Mouse (Mus musculus): Measurements from ENCODE around the gene 3425401B19Rik. TPM values are rescaled to one million over a fixed set of nuclear protein-coding genes. Genes with fewer than 3 reads are reported as not detected.

The 3425401B19Rik gene
- total and polyA plus RNA-seq, 3 experiments = 0.04 to 0.67 (median 0.05) TPM

GRCm38 (mm10) chr14:32624245-32624644 lies 60.8 kb downstream of the 3425401B19Rik start:
- H3K4me3 ChIP-seq (replicated peaks in 1 of 3; ENCODE audit: low read depth in 2 of 3, low read length in 2 of 3, poor library complexity in 1 of 3) = no peak overlapping the region
- no peak for DNase-seq (ENCODE audit: extremely low read depth)
- peaks cover 0 to 14% of the 10 kb centered on the region in 2 experiments; a peak in 2 of 4 replicates for H3K4me1 ChIP-seq (ENCODE audit: control insufficient read depth in 1 of 2, insufficient read depth in 2 of 2)
- dilution Hi-C loops (cut with MboI; ENCODE audit: extremely low pct_ligation_motif_present, extremely low pct_unique_long_range_greater_than_20kb, low sequenced_read_pairs) (no loop called here), in situ Hi-C loops (cut with MboI; ENCODE audit: low pct_ligation_motif_present, low pct_unique_long_range_greater_than_20kb, low sequenced_read_pairs) (loop anchor here (25.0 kb wide), 2 partner anchors 188 to 313 kb away; no protein-coding TSS in a partner anchor)
- no peak for TF ChIP-seq NELFE (IDR thresholded peaks at IDR 0.05; ENCODE audit: low read depth, low read length)
- TF ChIP-seq SMC3 (IDR thresholded peaks at IDR 0.05; ENCODE audit: low read depth, low read length) = no peak
- no peak for TF ChIP-seq EP300 (IDR thresholded peaks at IDR 0.05; ENCODE audit: low read length)
- TF ChIP-seq MAX (IDR thresholded peaks at IDR 0.05; ENCODE audit: low read length) = no peak
- no peak for TF ChIP-seq E2F4 (IDR thresholded peaks at IDR 0.05; ENCODE audit: insufficient replicate concordance, low read depth, low read length)
- TF ChIP-seq UBTF (IDR thresholded peaks at IDR 0.05; ENCODE audit: low read depth, low read length) = no peak
- no peak for TF ChIP-seq KAT2A (IDR thresholded peaks at IDR 0.05; ENCODE audit: insufficient replicate concordance, low read length)
- no peak for TF ChIP-seq CHD2 (IDR thresholded peaks at IDR 0.05; ENCODE audit: low read length)
- no peak for TF ChIP-seq CTCF (conservative IDR thresholded peaks at IDR 0.05 in 1 of 2, IDR thresholded peaks at IDR 0.05 in 1 of 2; ENCODE audit: low read depth in 2 of 2, low read length in 2 of 2)
- no peak for TF ChIP-seq IRF4 (IDR thresholded peaks at IDR 0.05; ENCODE audit: low read depth, low read length)
- no peak for TF ChIP-seq NRF1 (IDR thresholded peaks at IDR 0.05; ENCODE audit: low read depth, low read length)
- TF ChIP-seq ETS1 (conservative IDR thresholded peaks at IDR 0.05; ENCODE audit: low read depth, low read length) = no peak
- TF ChIP-seq MAZ (IDR thresholded peaks at IDR 0.05; ENCODE audit: low read depth, low read length) = no peak
- H3K27ac ChIP-seq (ENCODE audit: insufficient read depth, low read depth) = no peak overlapping the region
- H3K9ac ChIP-seq (ENCODE audit: insufficient read depth, low read depth) = no peak overlapping the region
- no peaks in the 10 kb centered on the region for H3K9me3 ChIP-seq (replicated peaks; ENCODE audit: low read length)
- no peaks in the 10 kb centered on the region for H3K79me2 ChIP-seq (replicated peaks; ENCODE audit: control insufficient read depth, extremely low read depth, insufficient read depth, poor library complexity, severe bottlenecking)
- no peaks in the 10 kb centered on the region for H3K36me3 ChIP-seq (replicated peaks in 1 of 2; ENCODE audit: control insufficient read depth in 1 of 2, insufficient read depth in 1 of 2, low read length in 1 of 2)
- H3K27me3 ChIP-seq (replicated peaks) = no peaks in the 10 kb centered on the region
- no peak overlapping the region for H3K4me2 ChIP-seq (ENCODE audit: insufficient read depth, low read depth, poor library complexity, severe bottlenecking)

- H3K36me3 ChIP-seq (replicated peaks in 1 of 2; ENCODE audit: control insufficient read depth in 1 of 2, insufficient read depth in 1 of 2, low read length in 1 of 2) = no peaks in the 10 kb centered on the region
- no peak overlapping the region for H3K4me2 ChIP-seq (ENCODE audit: insufficient read depth, low read depth, poor library complexity, severe bottlenecking)
- in situ Hi-C loops (cut with MboI; ENCODE audit: low pct_ligation_motif_present, low pct_unique_long_range_greater_than_20kb, low sequenced_read_pairs) = loop anchor here (25.0 kb wide), 2 partner anchors 195 to 320 kb away; no protein-coding TSS in a partner anchor
- no peak overlapping the region for H3K4me3 ChIP-seq (replicated peaks in 1 of 3; ENCODE audit: low read depth in 2 of 3, low read length in 2 of 3, poor library complexity in 1 of 3)
- dilution Hi-C loops (cut with MboI; ENCODE audit: extremely low pct_ligation_motif_present, extremely low pct_unique_long_range_greater_than_20kb, low sequenced_read_pairs) = no loop called here
- no peaks in the 10 kb centered on the region for H3K4me1 ChIP-seq (ENCODE audit: control insufficient read depth in 1 of 2, insufficient read depth in 2 of 2)
- no peaks in the 10 kb centered on the region for H3K9me3 ChIP-seq (replicated peaks; ENCODE audit: low read length)
- no peak overlapping the region for H3K9ac ChIP-seq (ENCODE audit: insufficient read depth, low read depth)
- no peak for DNase-seq (ENCODE audit: extremely low read depth)
- TF ChIP-seq NRF1 (IDR thresholded peaks at IDR 0.05; ENCODE audit: low read depth, low read length) (no peak), CHD2 (IDR thresholded peaks at IDR 0.05; ENCODE audit: low read length) (peak; percentile 79; the same call in 1 of the 2 replicates), MAZ (IDR thresholded peaks at IDR 0.05; ENCODE audit: low read depth, low read length) (no peak)
- H3K79me2 ChIP-seq (replicated peaks; ENCODE audit: control insufficient read depth, extremely low read depth, insufficient read depth, poor library complexity, severe bottlenecking) = no peaks in the 10 kb centered on the region
- H3K27ac ChIP-seq (ENCODE audit: insufficient read depth, low read depth) = no peak overlapping the region
- no peaks in the 10 kb centered on the region for H3K27me3 ChIP-seq (replicated peaks)
Observed at GRCm38 (mm10) chr14:32617253-32617652, 67.8 kb downstream of the 3425401B19Rik start.

GRCm38 (mm10) chr14:32609392-32609791 lies 75.7 kb downstream of the 3425401B19Rik start:
- Histone ChIP-seq H3K4me3 (replicated peaks in 1 of 3; ENCODE audit: low read depth in 2 of 3, low read length in 2 of 3, poor library complexity in 1 of 3) (no peak overlapping the region), H3K4me2 (ENCODE audit: insufficient read depth, low read depth, poor library complexity, severe bottlenecking) (no peak overlapping the region), H3K27ac (ENCODE audit: insufficient read depth, low read depth) (no peak overlapping the region), H3K79me2 (replicated peaks; ENCODE audit: control insufficient read depth, extremely low read depth, insufficient read depth, poor library complexity, severe bottlenecking) (no peaks in the 10 kb centered on the region), H3K27me3 (replicated peaks) (no peaks in the 10 kb centered on the region), H3K9me3 (replicated peaks; ENCODE audit: low read length) (no peaks in the 10 kb centered on the region), H3K4me1 (ENCODE audit: control insufficient read depth in 1 of 2, insufficient read depth in 2 of 2) (peaks cover 0 to 16% of the 10 kb centered on the region in 2 experiments; a peak in 2 of 4 replicates), H3K9ac (ENCODE audit: insufficient read depth, low read depth) (no peak overlapping the region), H3K36me3 (replicated peaks in 1 of 2; ENCODE audit: control insufficient read depth in 1 of 2, insufficient read depth in 1 of 2, low read length in 1 of 2) (no peaks in the 10 kb centered on the region)
- DNase-seq (ENCODE audit: extremely low read depth) = peak; percentile 50
- TF ChIP-seq ZNF384 (IDR thresholded peaks at IDR 0.05; ENCODE audit: low read depth, low read length) (no peak), EP300 (IDR thresholded peaks at IDR 0.05; ENCODE audit: low read length) (no peak), CHD2 (IDR thresholded peaks at IDR 0.05; ENCODE audit: low read length) (no peak), PAX5 (IDR thresholded peaks at IDR 0.05; ENCODE audit: low read length) (no peak), E2F4 (IDR thresholded peaks at IDR 0.05; ENCODE audit: insufficient replicate concordance, low read depth, low read length) (no peak), JUND (conservative IDR thresholded peaks at IDR 0.05; ENCODE audit: low read depth, low read length) (no peak), RAD21 (IDR thresholded peaks at IDR 0.05; ENCODE audit: low read depth, low read length) (peak; percentile 70), SMC3 (IDR thresholded peaks at IDR 0.05; ENCODE audit: low read depth, low read length) (peak; percentile 66), CTCF (conservative IDR thresholded peaks at IDR 0.05 in 1 of 2, IDR thresholded peaks at IDR 0.05 in 1 of 2; ENCODE audit: low read depth in 2 of 2, low read length in 2 of 2) (peak; percentile 68 to 74), TCF12 (IDR thresholded peaks at IDR 0.05; ENCODE audit: low read depth, low read length) (peak; percentile 19; the same call in 1 of the 2 replicates), HCFC1 (IDR thresholded peaks at IDR 0.05; ENCODE audit: low read depth, low read length) (no peak)
- dilution Hi-C loops (cut with MboI; ENCODE audit: extremely low pct_ligation_motif_present, extremely low pct_unique_long_range_greater_than_20kb, low sequenced_read_pairs) = no loop called here
- in situ Hi-C loops (cut with MboI; ENCODE audit: low pct_ligation_motif_present, low pct_unique_long_range_greater_than_20kb, low sequenced_read_pairs) = loop anchor here (25.0 kb wide), 2 partner anchors 203 to 328 kb away; no protein-coding TSS in a partner anchor

Data from CH12.LX (cell line).